Mouse (Mus musculus): ENCODE results near the gene Gm38392.

The Gm38392 gene

DNA sequence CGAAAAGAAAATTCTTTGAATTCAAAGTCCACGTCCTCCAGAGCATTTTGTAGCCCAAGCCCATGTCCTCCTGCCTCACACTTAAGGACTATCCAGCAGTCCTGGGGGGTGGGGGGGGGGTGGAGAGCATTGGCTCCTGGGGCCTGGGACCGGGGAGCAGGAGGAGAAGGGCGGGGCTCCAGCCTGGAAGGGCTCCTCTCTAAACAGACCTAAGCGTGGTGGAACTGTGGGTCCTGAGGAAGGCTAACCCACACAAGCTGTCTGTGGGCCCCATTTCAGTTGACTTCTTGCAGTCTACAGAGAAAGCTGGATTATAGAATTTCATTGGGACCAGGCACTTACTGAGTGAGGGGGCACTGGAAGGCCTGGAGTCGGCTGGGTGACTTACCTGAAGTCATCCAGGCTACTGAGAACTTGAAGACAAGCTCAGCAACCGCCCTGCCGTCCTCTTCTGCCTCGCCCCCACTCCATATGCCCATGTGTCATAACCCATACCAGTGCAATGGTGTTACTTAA lies 88.4 kb downstream of the Gm38392 start:
- DNase-seq (ENCODE audit: low spot score): no peak

DNA sequence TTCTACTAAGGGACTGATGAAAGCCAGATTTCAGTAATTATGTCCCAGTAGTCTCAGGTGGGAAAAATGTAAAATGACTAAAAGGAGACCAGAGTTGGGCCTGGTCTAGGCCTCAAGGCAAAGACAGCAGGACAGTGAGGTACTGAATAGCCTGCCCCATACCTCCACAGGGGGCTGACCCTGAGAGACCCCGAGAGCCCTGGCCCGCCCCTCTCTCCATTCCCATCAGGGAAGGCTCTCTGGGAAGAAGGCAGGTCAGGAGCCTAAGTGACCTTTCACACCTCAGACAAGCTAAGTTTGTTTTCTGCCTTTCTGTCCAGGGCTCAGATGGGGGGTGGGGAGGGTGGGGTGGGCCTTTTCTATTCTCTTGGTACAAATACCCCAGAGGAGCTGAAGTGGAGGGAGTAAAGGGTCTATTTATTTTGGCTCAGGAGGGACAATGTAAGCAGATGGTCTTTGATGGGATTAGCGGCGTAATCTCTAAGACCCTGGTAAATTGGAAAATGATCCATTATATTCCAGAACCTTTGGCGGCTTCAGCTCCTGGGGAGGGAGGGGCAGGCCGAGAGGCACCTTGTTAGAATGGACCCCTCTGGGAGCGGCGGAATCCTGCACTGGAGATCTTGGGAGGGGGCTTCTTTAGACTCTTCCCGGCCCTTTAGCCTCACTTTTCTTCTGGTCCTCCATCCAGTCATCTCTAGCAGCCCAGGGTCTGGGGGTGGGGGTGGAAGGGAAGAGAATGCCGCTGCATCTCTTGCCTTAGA lies 89.1 kb downstream of the Gm38392 start:
- no peak for DNase-seq (ENCODE audit: low spot score)

Measured in spleen, adult 12 weeks (tissue).